Mouse (Mus musculus) C2C12 (cell line): ENCODE measurements at regions not wholly inside any gene's neighbourhood (a gene's known extent, or its start where the extent isn't known, plus 50 kb on each side); places are given as distances from the start of the nearest gene placed in this dataset.

Experiments used
- H3K27me3 ChIP-seq: one replicate; pipeline ENCODE4 v1.6.1; 2011; ENCODE audit not compliant: control insufficient read depth, insufficient read depth, insufficient read length
- H3K36me3 ChIP-seq: one replicate; pipeline ENCODE4 v1.6.1; 2011; ENCODE audit not compliant: control insufficient read depth, insufficient read depth
- H3K4me3 ChIP-seq: one replicate; pipeline ENCODE4 v1.5.1; 2011; ENCODE audit warnings: mild to moderate bottlenecking, control low read depth; ENCODE audit not compliant: poor library complexity, insufficient read depth, severe bottlenecking
- H3K79me2 ChIP-seq: one replicate; pipeline ENCODE4 v1.6.1; 2011; ENCODE audit not compliant: control insufficient read depth, insufficient read depth
- H3K79me3 ChIP-seq: one replicate; pipeline ENCODE4 v1.6.1; 2011; ENCODE audit warnings: low read depth, control low read depth
- H3ac ChIP-seq: one replicate; pipeline ENCODE3; 2011; ENCODE audit warnings: low read depth; ENCODE audit not compliant: control insufficient read depth, insufficient read length
- CEBPB ChIP-seq: IDR thresholded peaks from one replicate; pipeline ENCODE4 v1.6.1; 2011; ENCODE audit warnings: low read depth, mild to moderate bottlenecking, control low read depth, moderate library complexity
- CTCF ChIP-seq: IDR thresholded peaks from one replicate; pipeline ENCODE4 v1.5.1; 2011; ENCODE audit not compliant: control insufficient read depth, insufficient read depth, insufficient read length
- FOSL1 ChIP-seq: IDR thresholded peaks from one replicate; pipeline ENCODE4 v1.8.0; 2011; ENCODE audit warnings: mild to moderate bottlenecking, low read length; ENCODE audit not compliant: poor library complexity, insufficient read depth, severe bottlenecking
- MAX ChIP-seq: IDR thresholded peaks from one replicate; pipeline ENCODE4 v1.6.1; 2011; ENCODE audit warnings: mild to moderate bottlenecking, control low read depth
- MYOD1 ChIP-seq: IDR thresholded peaks from one replicate; pipeline ENCODE4 v1.6.1; 2011; ENCODE audit warnings: low read depth; ENCODE audit not compliant: control insufficient read depth, insufficient read length
- MYOG ChIP-seq: IDR thresholded peaks from one replicate; pipeline ENCODE4 v1.6.1; 2011; ENCODE audit not compliant: control insufficient read depth, insufficient read length; ENCODE audit errors: extremely low read depth
- USF1 ChIP-seq: IDR thresholded peaks from one replicate; pipeline ENCODE4 v1.6.1; 2011; ENCODE audit warnings: low read depth, mild to moderate bottlenecking, control low read depth, moderate library complexity

- H3K36me3 ChIP-seq, result no peaks in the 10 kb centered on the region
Measured at GRCm38 (mm10) chr9:115468641-115469040, 158.4 kb upstream of the Stt3b start.

DNA sequence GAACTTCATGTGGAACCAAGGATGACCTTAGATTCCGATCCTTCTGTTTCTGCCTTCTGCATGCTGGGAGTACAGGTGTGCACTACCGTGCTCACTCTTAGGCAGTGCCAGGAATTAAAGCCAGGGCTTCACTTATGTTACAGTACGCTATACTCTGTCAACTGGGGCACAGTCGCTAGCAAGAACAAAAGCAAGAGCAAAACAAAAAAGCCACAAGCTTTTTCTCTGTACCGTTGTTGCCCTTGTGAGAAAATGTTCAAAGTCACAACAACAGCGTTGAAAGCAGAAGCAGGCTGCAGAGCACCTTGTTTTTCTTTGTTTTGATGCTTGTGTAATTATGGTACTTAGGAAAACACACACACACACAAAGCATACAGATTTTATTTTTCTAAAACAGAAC lies 161.4 kb upstream of the Stt3b start:
- Histone ChIP-seq H3ac (no peak overlapping the region), H3K27me3 (no peaks in the 10 kb centered on the region), H3K36me3 (no peaks in the 10 kb centered on the region), H3K79me3 (no peaks in the 10 kb centered on the region), H3K79me2 (no peaks in the 10 kb centered on the region), H3K4me3 (no peak overlapping the region)
- TF ChIP-seq MYOD1, result no peak
- TF ChIP-seq MYOG, result no peak
- TF ChIP-seq CEBPB, result no peak
- no peak for TF ChIP-seq CTCF
- TF ChIP-seq MAX, result no peak
- TF ChIP-seq FOSL1, result no peak

More at GRCm38 (mm10) chr9:115468641-115469040, 158.4 kb upstream of the Stt3b start:
- H3ac ChIP-seq, result no peak overlapping the region
- TF ChIP-seq MYOG (no peak), CTCF (no peak), CEBPB (no peak), MAX (no peak), FOSL1 (no peak), MYOD1 (no peak), USF1 (no peak)
- no peaks in the 10 kb centered on the region for H3K27me3 ChIP-seq
- no peaks in the 10 kb centered on the region for H3K79me3 ChIP-seq
- H3K79me2 ChIP-seq, result no peaks in the 10 kb centered on the region
- no peak overlapping the region for H3K4me3 ChIP-seq

DNA sequence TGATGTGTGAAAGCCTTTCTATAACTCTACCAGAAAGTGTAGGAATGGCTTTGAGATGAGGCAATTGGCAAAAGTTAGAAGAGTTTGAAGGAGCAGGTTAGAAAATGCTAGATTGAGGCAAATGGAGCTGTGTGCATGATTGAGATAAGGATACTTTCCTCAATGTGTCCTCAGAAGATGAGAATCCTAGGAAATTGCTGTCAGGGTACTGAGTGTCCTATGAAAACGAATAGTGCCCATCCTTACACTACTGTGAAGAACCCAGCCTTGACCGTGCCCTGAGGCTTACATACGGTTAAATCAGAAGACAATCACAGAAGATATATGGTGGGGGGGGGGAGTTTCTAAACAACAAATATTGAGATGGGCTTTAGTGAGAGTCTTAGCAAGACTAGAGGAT lies 162.8 kb upstream of the Stt3b start:
- Histone ChIP-seq H3K79me2 (no peaks in the 10 kb centered on the region), H3K27me3 (no peaks in the 10 kb centered on the region), H3K4me3 (no peak overlapping the region), H3ac (no peak overlapping the region), H3K36me3 (no peaks in the 10 kb centered on the region), H3K79me3 (no peaks in the 10 kb centered on the region)
- TF ChIP-seq MAX (no peak), MYOD1 (no peak), USF1 (no peak), CEBPB (no peak), CTCF (no peak)

GRCm38 (mm10) chr9:115473847-115474246 lies 163.6 kb upstream of the Stt3b start:
- H3K27me3 ChIP-seq, result no peaks in the 10 kb centered on the region
- H3K79me3 ChIP-seq, result no peaks in the 10 kb centered on the region
- H3ac ChIP-seq, result no peak overlapping the region
- H3K36me3 ChIP-seq, result no peaks in the 10 kb centered on the region
- H3K4me3 ChIP-seq, result no peak overlapping the region
- H3K79me2 ChIP-seq, result no peaks in the 10 kb centered on the region
- no peak for TF ChIP-seq FOSL1
- TF ChIP-seq USF1, result no peak
- no peak for TF ChIP-seq MYOD1
- TF ChIP-seq CTCF, result no peak
- TF ChIP-seq MAX, result no peak

DNA sequence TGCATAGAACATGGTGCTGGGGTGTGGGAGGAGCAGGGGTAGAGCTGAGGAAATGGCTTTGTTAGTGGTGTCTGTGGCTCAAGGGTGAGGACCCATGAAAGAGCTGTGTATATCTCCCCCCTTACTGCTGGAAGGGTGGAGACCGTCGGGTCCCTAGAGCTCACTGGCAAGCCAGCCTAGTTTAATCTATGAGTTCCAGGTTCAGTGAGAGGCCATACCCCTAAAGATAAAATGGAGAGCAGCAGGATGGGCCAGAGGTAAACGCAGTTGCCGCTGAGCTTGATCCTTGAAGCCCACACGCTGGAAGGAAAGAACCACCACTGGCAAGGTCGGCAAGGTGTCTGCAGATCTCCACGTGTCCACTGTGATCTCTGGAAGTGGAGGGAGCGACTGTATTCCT lies 164.1 kb upstream of the Stt3b start:
- no peak overlapping the region for H3ac ChIP-seq
- no peaks in the 10 kb centered on the region for H3K27me3 ChIP-seq
- no peak overlapping the region for H3K4me3 ChIP-seq
- TF ChIP-seq FOSL1 (no peak), MAX (no peak), MYOG (no peak), CEBPB (no peak), CTCF (no peak), MYOD1 (no peak), USF1 (no peak)
- no peaks in the 10 kb centered on the region for H3K36me3 ChIP-seq
- no peaks in the 10 kb centered on the region for H3K79me2 ChIP-seq
- no peaks in the 10 kb centered on the region for H3K79me3 ChIP-seq

- TF ChIP-seq MYOD1 (no peak), MAX (no peak), FOSL1 (no peak), MYOG (no peak), USF1 (no peak), CTCF (no peak), CEBPB (no peak)
- no peak overlapping the region for H3K4me3 ChIP-seq
- no peaks in the 10 kb centered on the region for H3K27me3 ChIP-seq
- no peaks in the 10 kb centered on the region for H3K79me2 ChIP-seq
- H3K79me3 ChIP-seq, result no peaks in the 10 kb centered on the region
- no peak overlapping the region for H3ac ChIP-seq
- H3K36me3 ChIP-seq, result no peaks in the 10 kb centered on the region
Measured at GRCm38 (mm10) chr9:115476205-115476604, 166.0 kb upstream of the Stt3b start.
